Mouse (Mus musculus) c-Kit-positive CD71-negative TER-119-negative erythroid progenitor cells, embryonic 14.5 days (primary cell): ENCODE data around the gene Tmod3.
"Not testable (repeated sequence)": the region's sequence is repeated elsewhere in the genome, so short reads cannot be mapped to it uniquely, and the experiment has no call there.

Experiments used
- DNase-seq: peaks from one replicate; pipeline ENCODE4 v3.0.0-alpha.2; 2013; ENCODE audit warnings: low read depth

Gene Tmod3

DNA sequence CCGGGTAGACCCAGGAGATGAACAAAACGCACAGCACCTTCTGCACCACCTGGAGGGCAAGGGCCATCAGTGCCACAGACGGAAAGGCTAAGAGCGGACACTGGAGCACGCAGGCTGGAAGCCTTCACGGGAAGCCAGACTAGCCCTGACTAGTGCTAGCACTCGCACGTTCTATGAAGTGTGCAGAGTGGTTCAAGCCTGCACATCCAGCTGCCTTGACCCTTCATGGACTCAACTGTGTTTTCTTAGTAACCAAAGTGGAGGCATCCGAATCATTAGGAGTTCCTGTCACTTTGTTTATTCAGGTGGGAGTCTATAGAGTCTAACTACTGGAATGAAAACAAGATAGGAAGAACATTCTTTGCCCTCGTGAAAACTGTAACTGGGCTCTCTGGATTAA lies 63.5 kb downstream of the Tmod3 start:
- no peak for DNase-seq

DNA sequence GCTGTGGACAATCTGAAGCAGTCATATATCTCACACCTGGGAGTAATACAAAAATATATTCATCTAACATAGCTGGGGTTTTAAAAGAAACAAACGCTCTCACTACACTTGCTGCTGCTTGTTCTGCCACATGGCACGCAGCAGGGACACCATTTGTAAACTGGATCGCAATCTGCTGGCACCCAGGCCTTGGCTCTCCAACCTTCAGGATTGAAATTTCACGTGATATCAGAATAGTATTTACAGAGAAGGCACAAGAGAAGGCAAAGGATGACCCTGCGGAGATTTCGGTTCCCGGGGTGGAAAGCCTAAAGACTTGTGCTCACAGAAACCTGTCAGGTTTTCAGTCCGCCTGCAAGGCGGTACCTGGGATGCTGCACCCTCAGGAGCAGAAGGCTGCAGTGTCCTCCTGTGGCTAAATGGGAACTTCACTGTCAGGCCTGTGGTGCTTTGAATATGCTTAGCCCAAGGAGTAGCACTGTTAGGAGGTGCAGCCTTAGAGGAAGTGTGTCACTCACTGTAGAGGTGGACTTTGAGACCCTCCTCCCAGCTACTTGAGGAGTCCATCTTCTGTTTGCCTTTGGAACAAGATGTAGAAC lies 65.0 kb downstream of the Tmod3 start:
- no peak for DNase-seq

DNA sequence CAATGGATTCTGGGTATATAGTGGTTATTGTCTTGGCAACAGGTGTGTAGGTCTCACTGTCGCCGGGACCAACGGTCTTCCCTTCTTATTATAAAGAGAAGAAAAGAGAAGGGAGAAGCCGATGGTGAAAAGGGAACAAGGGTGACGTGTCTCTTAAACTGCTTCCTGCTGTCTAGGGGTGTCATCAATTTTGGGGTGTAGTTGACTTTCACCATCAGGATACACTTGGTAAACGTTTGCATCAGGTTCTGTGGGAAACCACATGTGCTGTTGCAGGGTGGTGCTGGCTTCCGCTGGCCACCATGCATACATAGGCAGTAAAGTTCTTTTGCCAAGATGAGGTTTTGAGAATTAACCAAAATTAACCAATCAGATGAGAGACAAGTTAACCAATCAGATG lies 71.2 kb downstream of the Tmod3 start:
- not testable (repeated sequence) for DNase-seq

DNA sequence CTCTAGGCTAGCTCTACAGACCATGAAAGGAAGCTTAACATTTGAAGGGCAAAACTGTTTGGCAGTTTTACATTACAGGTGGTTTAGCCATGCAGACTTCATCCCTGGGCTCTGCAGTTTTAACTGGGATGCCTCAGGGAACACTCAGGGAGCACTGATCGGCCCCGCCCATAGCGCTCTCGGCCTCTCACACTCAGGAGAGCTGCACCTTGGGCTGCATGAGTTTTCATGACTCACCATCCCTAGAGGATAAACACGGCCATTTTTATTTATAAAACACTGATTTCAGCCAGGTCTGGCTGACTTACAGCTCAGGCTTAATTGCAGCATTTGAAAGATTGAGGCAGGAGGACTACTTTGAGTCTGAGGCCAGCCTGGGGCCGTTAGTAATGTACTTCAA lies 74.2 kb downstream of the Tmod3 start:
- DNase-seq = no peak

DNA sequence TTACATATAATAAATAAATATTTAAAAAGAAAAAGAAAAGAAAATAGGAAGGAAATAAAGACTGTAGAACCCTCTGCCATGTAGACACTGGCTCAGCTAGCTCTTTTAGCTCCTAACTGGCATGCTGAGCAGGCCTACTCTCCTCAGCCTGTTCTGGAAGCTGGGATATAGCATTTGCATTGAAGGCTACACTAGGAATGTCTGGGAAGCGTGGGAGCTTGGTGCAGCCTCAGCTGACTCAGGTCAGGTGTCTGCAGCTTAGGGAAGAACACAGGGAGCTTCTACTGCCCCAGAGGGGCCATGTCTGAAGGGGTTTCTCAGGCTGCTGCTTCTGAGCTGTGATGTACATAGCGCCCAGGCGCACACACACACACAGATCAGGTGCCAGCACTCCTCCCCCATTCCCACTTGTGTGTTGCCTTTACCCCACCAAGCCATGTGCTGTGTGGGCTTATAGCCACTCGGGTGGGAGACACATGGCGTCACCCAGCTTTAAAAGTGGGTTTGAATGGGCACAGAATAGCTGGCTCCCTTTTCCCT lies 78.9 kb downstream of the Tmod3 start:
- no peak for DNase-seq

DNA sequence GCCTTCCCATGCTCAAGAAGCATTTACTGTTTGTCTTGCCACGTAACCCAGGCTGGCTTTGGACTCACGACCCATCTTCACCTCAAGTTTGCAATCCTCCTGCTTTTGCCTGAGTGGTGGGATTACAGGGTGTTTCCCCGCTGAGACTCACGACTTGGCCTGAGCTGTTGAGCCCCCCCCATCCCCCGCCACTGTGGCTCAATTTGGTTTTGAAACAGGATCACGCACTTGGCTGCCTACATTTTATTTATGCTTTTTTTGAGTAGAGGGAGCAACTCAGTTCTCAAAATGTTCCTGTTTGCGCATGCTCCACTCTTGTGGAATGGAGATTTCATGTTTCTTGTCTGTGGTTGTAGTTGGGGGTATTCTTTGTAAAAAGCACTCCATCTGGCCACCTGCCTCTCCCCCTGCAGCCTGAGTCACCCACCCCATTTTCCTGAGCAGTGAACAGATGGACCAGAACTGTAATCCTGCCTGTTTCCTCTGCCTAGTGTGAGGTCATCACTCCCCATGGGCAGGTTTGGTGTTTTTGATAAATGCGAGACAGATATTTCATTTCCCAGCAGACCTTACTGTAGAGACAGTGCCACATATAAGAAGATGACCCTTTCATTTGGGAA lies 80.2 kb downstream of the Tmod3 start:
- DNase-seq = no peak

DNA sequence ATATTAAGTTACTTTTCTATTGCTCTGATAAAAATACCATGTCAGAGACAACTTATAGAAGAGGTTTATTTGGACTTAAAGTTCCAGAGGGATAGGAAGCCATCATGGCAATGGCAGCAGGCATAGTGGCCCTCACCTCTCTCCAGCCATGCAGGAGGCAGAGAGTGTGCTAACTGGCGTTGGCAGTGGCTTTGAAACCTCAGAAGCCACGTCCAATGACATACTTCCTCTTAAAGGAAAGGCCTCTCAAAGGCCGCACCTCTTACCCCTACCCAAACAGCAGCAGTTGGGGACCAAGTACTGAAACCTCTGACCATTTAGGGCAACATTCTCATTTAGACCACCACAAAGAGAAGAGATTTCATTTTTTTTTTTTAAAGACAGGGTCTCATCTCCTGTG lies 82.2 kb downstream of the Tmod3 start:
- DNase-seq = no peak

DNA sequence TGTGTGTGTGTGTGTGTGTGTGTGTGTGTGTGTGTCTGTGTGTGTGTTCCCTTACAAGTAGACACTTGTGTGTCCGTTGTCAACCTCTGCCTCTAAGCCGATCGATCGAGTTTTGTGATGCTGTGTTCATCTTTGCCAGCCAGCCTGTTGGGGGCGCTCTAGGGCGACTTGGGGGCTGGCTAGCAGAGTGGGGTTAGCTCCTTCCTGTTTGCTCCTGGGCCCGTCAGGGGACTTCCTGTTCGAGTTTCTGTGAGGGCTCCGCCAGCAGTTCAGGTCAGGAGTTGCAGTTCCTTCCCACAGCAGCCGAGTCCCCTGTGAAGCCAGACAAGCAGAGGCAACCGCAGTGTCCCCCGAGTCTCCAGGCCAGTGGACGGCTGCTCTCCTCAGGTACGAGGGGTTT lies 91.2 kb downstream of the Tmod3 start:
- no peak for DNase-seq

DNA sequence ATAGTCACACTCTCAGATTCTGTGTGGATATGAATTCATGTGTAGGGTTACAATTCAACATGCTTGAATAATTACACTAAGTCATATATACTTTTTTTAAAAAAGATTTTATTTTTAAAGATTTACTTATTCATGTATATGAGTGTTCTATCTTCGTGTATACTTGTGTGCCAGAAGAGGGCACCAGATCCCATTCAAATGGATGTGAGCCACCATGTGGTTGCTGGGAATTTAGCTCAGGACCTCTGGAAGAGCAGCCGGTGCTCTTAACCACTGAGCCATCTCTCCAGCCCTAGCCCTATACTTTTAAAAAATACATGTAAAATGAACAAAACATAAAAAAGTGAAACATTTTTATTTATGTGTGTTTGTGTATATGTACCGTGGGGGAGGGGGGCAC lies 91.9 kb downstream of the Tmod3 start:
- no peak for DNase-seq

DNA sequence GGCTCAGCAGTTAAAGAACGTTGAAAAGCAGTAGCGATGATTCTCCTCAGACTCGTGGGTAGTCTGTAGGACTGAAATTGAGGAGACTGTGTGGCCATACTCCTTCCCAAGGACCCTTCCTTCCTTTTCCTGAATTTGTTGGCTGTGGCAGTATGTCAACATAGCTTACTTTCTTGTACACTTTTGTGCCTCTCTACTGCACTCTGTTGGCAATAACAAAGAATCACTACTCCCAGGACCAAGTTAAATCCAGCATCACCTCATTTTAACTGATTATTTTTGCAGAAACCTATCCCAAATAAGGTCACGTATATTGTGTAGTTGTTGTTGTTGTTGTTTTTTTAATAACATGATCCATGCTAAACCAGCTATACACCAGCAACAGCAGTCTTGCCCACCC lies 92.8 kb downstream of the Tmod3 start:
- no peak for DNase-seq

DNA sequence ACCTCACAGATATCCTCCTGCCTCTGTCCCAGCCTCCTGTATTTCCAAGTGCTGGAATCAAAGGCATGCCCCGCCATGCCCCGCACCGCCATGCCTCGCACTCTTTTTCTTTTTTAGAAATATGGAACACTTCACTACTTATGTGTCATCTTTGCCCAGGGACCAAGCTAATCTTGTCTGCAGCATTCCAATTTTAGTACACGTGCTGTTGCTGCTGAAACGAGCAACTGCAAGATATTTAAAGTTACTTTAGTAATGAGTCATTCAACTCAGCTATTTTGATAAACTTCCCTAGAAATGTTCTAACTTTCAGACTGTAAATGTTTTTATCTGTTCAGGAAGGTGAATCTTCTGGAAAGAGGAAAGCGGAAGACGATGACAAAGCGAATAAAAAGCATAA lies 93.6 kb downstream of the Tmod3 start:
- DNase-seq = no peak

DNA sequence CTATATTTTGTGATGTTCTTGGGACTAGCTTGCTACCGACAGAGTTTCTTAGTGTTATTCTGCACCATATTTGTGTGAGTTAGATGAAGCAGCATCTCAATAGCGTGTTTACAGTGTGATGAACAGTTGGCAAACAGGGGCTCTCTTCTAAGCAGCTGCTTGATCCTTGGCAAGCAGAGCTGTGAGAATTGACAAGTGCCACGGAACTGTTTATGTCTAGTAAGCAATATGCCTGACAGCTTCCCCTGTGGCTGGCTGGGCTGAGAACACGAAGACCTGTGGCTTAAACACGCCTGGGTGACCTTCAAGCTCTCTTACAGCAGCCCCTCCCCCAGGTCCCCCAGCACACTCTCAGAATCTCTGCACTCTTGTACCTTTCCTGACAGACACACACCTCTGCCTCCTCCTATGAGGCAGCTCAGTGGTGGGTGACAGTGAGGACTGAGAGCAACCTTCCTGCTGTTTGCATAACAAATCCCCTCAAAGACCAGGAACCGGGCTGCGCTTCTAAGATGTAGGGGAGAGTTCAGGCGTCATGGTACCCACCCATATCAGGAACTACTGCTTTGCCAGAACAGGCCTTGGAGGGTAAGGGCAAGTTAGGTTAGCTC lies 96.3 kb downstream of the Tmod3 start:
- no peak for DNase-seq

DNA sequence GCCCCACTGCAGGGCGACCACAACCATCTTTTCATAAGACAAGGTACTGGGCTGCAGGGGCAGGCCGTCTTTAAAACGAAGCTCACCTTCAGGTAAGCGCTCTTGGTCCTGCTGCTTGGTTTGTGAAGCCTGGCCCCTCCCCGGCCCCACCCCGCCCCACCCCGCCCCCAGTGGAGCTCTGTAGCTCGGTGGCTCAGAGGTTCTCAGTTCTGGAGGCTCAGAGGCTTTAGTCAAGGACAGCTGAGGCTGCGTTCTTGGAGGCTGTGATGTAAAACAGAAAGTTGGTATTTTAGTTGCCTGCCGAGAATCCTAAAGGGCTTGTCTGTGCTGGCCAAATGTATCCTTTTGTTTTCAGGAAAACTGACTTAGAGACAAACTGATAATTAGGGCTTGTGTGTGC lies 103.8 kb downstream of the Tmod3 start:
- no peak for DNase-seq

DNA sequence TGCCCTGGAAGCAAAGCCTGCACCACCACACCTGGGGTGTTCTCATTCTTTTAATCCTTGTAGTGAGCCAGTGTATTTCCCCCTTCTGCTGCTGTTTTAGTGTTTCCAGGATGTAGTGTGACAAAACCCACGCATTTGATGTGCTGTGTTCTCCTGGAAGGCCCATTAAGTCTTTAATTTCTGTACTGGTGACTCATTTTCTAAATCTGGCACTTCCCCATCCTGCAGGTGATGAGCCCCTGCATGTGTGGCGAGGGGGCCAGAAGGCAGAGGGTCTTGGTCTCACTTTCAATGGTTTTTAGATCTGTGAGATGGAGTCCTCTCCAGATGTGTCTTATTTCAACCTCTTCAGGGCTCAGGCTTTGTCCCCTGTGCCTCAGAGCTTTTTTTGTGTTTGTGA lies 105.5 kb downstream of the Tmod3 start:
- DNase-seq = no peak

DNA sequence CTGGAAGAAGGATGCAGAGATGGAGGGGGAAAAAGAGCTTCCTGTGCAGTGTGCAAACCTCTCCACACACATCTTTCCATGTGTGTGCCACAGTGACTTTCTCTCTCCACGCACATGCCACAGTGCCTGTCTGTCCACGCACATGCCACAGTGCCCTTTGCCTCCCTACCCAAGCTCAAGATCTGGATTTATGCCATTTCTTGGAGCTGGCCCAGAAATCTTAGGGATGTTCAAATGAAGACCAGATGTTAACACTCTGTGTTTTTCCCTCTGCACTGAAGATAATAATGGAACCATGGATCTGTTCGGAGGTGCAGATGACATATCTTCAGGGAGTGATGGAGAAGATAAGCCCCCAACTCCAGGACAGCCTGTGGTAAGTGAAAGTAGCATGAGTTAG lies 111.4 kb downstream of the Tmod3 start:
- no peak for DNase-seq
